9 mouse cellular contexts compared by ENCODE assay signal in the genomic region with DNA sequence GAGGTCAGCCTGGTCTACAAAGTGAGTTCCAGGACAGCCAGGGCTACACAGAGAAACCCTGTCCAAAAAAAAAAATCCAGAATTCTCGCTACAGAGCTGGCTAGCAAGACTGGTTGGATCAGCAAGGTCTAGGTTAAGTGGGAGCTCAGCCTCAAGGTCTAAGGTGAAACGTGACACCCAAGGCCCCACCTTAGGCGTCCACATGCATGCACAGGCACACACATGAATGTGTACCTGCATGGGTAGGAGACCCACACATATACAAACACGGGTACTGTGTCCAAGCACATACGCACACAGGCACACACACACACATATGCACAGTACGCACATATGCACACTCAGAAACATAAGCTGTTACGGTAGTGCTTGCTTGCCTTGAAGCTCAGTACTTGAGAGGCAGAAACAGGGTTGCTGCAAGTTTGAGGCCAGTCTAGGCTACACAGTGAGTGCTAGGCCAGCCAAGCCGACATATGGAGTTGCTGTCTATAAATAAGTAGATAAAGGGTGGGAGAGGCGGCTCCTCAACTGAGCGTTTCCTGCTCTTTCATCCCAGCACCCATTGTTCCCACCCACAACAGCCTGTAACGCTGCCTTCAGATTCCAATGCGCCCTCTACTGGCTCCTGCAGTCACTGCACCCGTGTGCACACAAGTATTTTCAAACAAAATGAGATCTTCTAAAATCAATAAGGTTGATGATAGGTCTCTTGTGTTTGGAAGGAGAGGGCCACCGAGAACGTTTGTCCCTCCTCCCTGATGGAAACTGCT. TPM values are rescaled to one million over a fixed set of nuclear protein-coding genes. Genes with fewer than 3 reads are reported as not detected.
DNase-seq lines count a peak whose midpoint lies in the region; ATAC-seq and TF ChIP-seq lines count a peak whose summit lies in the region.
"Had no signal": no experiment of that assay in that cellular context is flagged by ENCODE, and none has a peak within 500 bp of the region (broad histone marks: within the 10 kb centered on the region; RNA-seq: fewer than 3 reads in every experiment).

No protein-coding gene starts in this region.

- H3K36me3 ChIP-seq in hindbrain, embryonic 11.5 days (ENCODE audit: control insufficient read depth, insufficient read depth, low read length), result no peaks in the 10 kb centered on the region
- H3K36me3 ChIP-seq in hindbrain, embryonic 12.5 days, result no peaks in the 10 kb centered on the region
- H3K36me3 ChIP-seq in limb, embryonic 11.5 days (ENCODE audit: control insufficient read depth, insufficient read depth, low read length), result no peaks in the 10 kb centered on the region

- H3K9me3 ChIP-seq in hindbrain, embryonic 11.5 days (ENCODE audit: control insufficient read depth, low read length), result no peaks in the 10 kb centered on the region
- 0 out of 2 replicates have a peak, but pooled peaks cover 3% of the 10 kb centered on the region for H3K9me3 ChIP-seq in hindbrain, embryonic 12.5 days (replicated peaks)
- no peaks in the 10 kb centered on the region for H3K9me3 ChIP-seq in limb, embryonic 11.5 days (ENCODE audit: control insufficient read depth, low read length)

- DNase-seq in hindbrain, embryonic 11.5 days (ENCODE audit: low spot score), result peak; percentile 79
- DNase-seq in CD4-positive, CD25-positive, alpha-beta regulatory T cell, adult 2 months (ENCODE audit: low read depth, low spot score), result peak; percentile 82
- peak; percentile 64 for DNase-seq in T-cell, adult 2 months (ENCODE audit: low spot score)
- peak; percentile 62 for DNase-seq in limb, embryonic 11.5 days (ENCODE audit: low spot score)
- DNase-seq in urinary bladder, postnatal 10 days (ENCODE audit: low spot score), result no peak

- no peak for ATAC-seq in hindbrain, embryonic 11.5 days (ENCODE audit: low FRiP score)
- no peak for ATAC-seq in hindbrain, embryonic 12.5 days (ENCODE audit: low FRiP score)
- ATAC-seq in erythroblast, adult 5-6 weeks (replicated peaks; ENCODE audit: low FRiP score, poor library complexity, severe bottlenecking), result peak; percentile 48
- peak; percentile 17; the same call in 1 of the 2 replicates for ATAC-seq in limb, embryonic 11.5 days (ENCODE audit: insufficient number of reproducible peaks, low FRiP score, low TSS enrichment, low read depth)

- TF ChIP-seq POLR2A in olfactory bulb, adult 2 months (IDR thresholded peaks at IDR 0.05; ENCODE audit: insufficient read depth, low read depth, low read length), result no peak

- 51% methylated on average over 15 of the region's 15 CpGs for WGBS in hindbrain, embryonic 11.5 days
- WGBS in hindbrain, embryonic 12.5 days, result 52% methylated on average over 15 of the region's 15 CpGs
- WGBS in limb, embryonic 11.5 days, result 50% methylated on average over 15 of the region's 15 CpGs
- WGBS in olfactory bulb, adult 2 months, result 43% methylated on average over 15 of the region's 15 CpGs

- H3K27ac ChIP-seq in hindbrain, embryonic 11.5 days (ENCODE audit: low read depth, low read length), result no peak overlapping the region
- H3K27ac ChIP-seq in hindbrain, embryonic 12.5 days, result no peak overlapping the region
- H3K27ac ChIP-seq in limb, embryonic 11.5 days (replicated peaks; ENCODE audit: low read depth, low read length), result no peak overlapping the region
- H3K27ac ChIP-seq in olfactory bulb, adult 2 months (ENCODE audit: insufficient read depth, low read depth, low read length), result no peak overlapping the region

- peaks cover 5% of the 10 kb centered on the region; the same call in 1 of the 2 replicates for H3K4me1 ChIP-seq in hindbrain, embryonic 11.5 days (replicated peaks; ENCODE audit: control insufficient read depth, insufficient read depth, low read length)
- H3K4me1 ChIP-seq in hindbrain, embryonic 12.5 days, result peaks cover 13% of the 10 kb centered on the region
- peaks cover 6% of the 10 kb centered on the region for H3K4me1 ChIP-seq in limb, embryonic 11.5 days (ENCODE audit: control insufficient read depth, insufficient read depth, low read length)
- H3K4me1 ChIP-seq in olfactory bulb, adult 2 months (ENCODE audit: control insufficient read depth, insufficient read depth, low read length), result peaks cover 15% of the 10 kb centered on the region

- peak; percentile 75 for TF ChIP-seq CTCF in olfactory bulb, adult 2 months (IDR thresholded peaks at IDR 0.05; ENCODE audit: insufficient read depth, low read depth, low read length)

- no peak overlapping the region for H3K4me2 ChIP-seq in hindbrain, embryonic 11.5 days (replicated peaks; ENCODE audit: low read depth, low read length)
- no peak overlapping the region for H3K4me2 ChIP-seq in hindbrain, embryonic 12.5 days (replicated peaks)
- no peak overlapping the region for H3K4me2 ChIP-seq in limb, embryonic 11.5 days (ENCODE audit: low read depth, severe bottlenecking)

- no peak overlapping the region for H3K4me3 ChIP-seq in hindbrain, embryonic 11.5 days (ENCODE audit: low read depth, low read length)
- no peak overlapping the region for H3K4me3 ChIP-seq in hindbrain, embryonic 12.5 days
- no peak overlapping the region for H3K4me3 ChIP-seq in limb, embryonic 11.5 days (ENCODE audit: low read depth, low read length)
- no peak overlapping the region for H3K4me3 ChIP-seq in olfactory bulb, adult 2 months (ENCODE audit: insufficient read depth, low read depth, low read length)

- H3K9ac ChIP-seq in hindbrain, embryonic 11.5 days (ENCODE audit: low read depth, low read length), result no peak overlapping the region
- H3K9ac ChIP-seq in hindbrain, embryonic 12.5 days, result no peak overlapping the region
- no peak overlapping the region for H3K9ac ChIP-seq in limb, embryonic 11.5 days (ENCODE audit: low read length)

- no peaks in the 10 kb centered on the region for H3K27me3 ChIP-seq in hindbrain, embryonic 11.5 days (ENCODE audit: control insufficient read depth, insufficient read depth, low read length)
- no peaks in the 10 kb centered on the region for H3K27me3 ChIP-seq in hindbrain, embryonic 12.5 days
- H3K27me3 ChIP-seq in limb, embryonic 11.5 days (ENCODE audit: control insufficient read depth, insufficient read depth, low read length), result no peaks in the 10 kb centered on the region

RNA-seq across cellular contexts. Expression of a gene that starts 11.9 kb away (rescaled TPM):
- polyA plus RNA-seq in hindbrain, embryonic 11.5 days (2014; fragmentation: Nextera tagmentation; extraction: Ambion mirVana), result 0.03 TPM in 1 of 2 replicates, not detected in the other
- 0.10 and 0.13 TPM in 2 replicates for polyA plus RNA-seq in hindbrain, embryonic 12.5 days (2016; fragmentation: Nextera tagmentation; extraction: Ambion mirVana)
- not detected in 2 replicates for total RNA-seq in erythroblast, adult 5-6 weeks (2015; ENCODE audit: low replicate concordance)
- total RNA-seq in erythroblast, adult 5-6 weeks (2017; ENCODE audit: low replicate concordance), result 0.17 TPM in 1 of 2 replicates, not detected in the other
- 0.07 and 0.29 TPM in 2 replicates for polyA plus RNA-seq in limb, embryonic 11.5 days (2014; fragmentation: Nextera tagmentation; extraction: Ambion mirVana)
- polyA plus RNA-seq in olfactory bulb, adult 2 months (2012; ENCODE audit: insufficient read depth, insufficient read length, low replicate concordance, missing spikeins), result not detected in 2 replicates

RNA-seq across cellular contexts. Expression of a gene that starts 16.6 kb away (rescaled TPM):
- polyA plus RNA-seq in hindbrain, embryonic 11.5 days (2014; fragmentation: Nextera tagmentation; extraction: Ambion mirVana), result 0.34 TPM in 1 of 2 replicates, not detected in the other
- polyA plus RNA-seq in hindbrain, embryonic 12.5 days (2016; fragmentation: Nextera tagmentation; extraction: Ambion mirVana), result not detected in 2 replicates
- total RNA-seq in erythroblast, adult 5-6 weeks (2015; ENCODE audit: low replicate concordance), result 9.8 TPM in 1 of 2 replicates, not detected in the other
- total RNA-seq in erythroblast, adult 5-6 weeks (2017; ENCODE audit: low replicate concordance), result not detected in 2 replicates
- polyA plus RNA-seq in limb, embryonic 11.5 days (2014; fragmentation: Nextera tagmentation; extraction: Ambion mirVana), result not detected in 2 replicates
- polyA plus RNA-seq in olfactory bulb, adult 2 months (2012; ENCODE audit: insufficient read depth, insufficient read length, low replicate concordance, missing spikeins), result not detected in 2 replicates
- polyA plus RNA-seq: heart, embryonic 14.5 days had no signal

RNA-seq across cellular contexts. Expression of a gene that starts 24.7 kb away (rescaled TPM):
- polyA plus RNA-seq in hindbrain, embryonic 11.5 days (2014; fragmentation: Nextera tagmentation; extraction: Ambion mirVana), result 81.7 and 94.8 TPM in 2 replicates
- 120 and 122 TPM in 2 replicates for polyA plus RNA-seq in hindbrain, embryonic 12.5 days (2016; fragmentation: Nextera tagmentation; extraction: Ambion mirVana)
- total RNA-seq in erythroblast, adult 5-6 weeks (2015; ENCODE audit: low replicate concordance), result 81.7 and 150 TPM in 2 replicates
- total RNA-seq in erythroblast, adult 5-6 weeks (2017; ENCODE audit: low replicate concordance), result 178 and 221 TPM in 2 replicates
- polyA plus RNA-seq in limb, embryonic 11.5 days (2014; fragmentation: Nextera tagmentation; extraction: Ambion mirVana), result 106 and 114 TPM in 2 replicates
- polyA plus RNA-seq in olfactory bulb, adult 2 months (2012; ENCODE audit: insufficient read depth, insufficient read length, low replicate concordance, missing spikeins), result not detected in 2 replicates

Comparison
In these comparisons a context has a peak if more than half of its experiments do, and no peak if none do; other contexts are left out.
1. ATAC-seq: peak in erythroblast, adult 5-6 weeks (single experiment) and limb, embryonic 11.5 days (single experiment); none in hindbrain, embryonic 11.5 days (single experiment) and hindbrain, embryonic 12.5 days (single experiment).
2. RNA of a gene that starts 24.7 kb away (polyA plus RNA-seq): 120 to 122 TPM in hindbrain, embryonic 12.5 days, 106 to 114 TPM in limb, embryonic 11.5 days and 81.7 to 94.8 TPM in hindbrain, embryonic 11.5 days; not detected in olfactory bulb, adult 2 months; every median in the first group is over 10 times any median in the second.